Mouse (Mus musculus) megakaryocyte, embryonic 14.5 days (primary cell): Measurements from ENCODE around the gene Cysrt1.

Experiments
- FLI1 ChIP-seq: IDR thresholded peaks from 2 replicates; pipeline ENCODE4 v1.6.1; 2012; ENCODE audit warnings: low read length, inconsistent platforms, mixed read lengths
- GATA1 ChIP-seq: IDR thresholded peaks from 3 replicates; pipeline ENCODE4 v1.6.1; 2012; ENCODE audit warnings: mixed read lengths, low read length, inconsistent platforms, borderline replicate concordance

GRCm38 (mm10) chr2:25229582-25229981 lies 12.7 kb downstream of the Cysrt1 start:
- TF ChIP-seq GATA1 (no peak), FLI1 (no peak)
